Mouse (Mus musculus): ENCODE results near the gene Dpf3.

Gene Dpf3

DNA sequence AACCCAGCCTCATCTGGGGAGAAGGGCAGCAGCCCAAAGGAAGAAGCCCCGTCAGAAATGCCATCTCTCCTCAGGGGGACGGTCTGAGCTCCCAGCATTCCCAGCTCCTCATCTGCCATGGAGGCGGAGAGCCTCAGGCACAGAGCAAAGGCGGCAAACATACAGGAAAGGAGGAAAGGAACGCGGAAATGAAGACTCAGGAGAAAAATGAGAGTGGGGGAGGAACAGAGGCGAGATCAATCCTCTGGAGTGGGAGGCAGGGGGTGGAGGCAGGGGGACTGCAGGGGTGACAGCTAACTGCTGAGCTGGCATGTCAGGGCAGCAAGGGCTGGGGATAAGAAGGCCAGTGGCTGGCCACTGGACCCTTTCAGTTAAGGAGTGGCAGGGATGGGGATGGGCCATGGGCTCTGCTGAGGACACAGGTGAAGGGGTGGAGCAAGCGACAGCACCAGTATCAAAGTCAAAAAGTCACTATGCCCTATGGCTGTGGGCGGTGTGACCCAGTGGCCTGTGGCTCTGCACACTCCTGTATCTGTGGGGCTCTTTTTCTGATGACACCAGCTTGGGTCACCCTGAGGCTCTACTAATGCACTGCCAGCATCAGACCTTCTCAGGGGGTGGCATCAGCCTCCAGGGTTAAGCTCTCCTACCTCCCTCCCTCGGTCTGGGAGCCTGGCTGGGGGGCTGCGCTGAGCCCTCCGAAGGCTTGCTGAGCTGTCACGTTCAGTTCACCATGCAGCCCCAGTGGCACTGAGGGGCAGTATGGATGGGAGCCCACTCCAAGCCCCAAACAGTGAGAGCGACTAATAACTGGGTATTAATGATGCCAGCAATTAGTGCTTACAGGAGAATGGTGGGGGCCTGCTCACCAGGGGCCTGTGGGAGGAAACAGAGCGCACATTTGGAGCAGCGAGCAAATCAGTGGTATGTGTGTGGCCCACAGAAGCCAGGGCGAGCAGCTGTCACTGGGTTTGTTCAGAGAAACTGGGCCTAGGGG is 200.7 kb downstream of the Dpf3 start:
- no peak for DNase-seq (ENCODE audit: low spot score)

DNA sequence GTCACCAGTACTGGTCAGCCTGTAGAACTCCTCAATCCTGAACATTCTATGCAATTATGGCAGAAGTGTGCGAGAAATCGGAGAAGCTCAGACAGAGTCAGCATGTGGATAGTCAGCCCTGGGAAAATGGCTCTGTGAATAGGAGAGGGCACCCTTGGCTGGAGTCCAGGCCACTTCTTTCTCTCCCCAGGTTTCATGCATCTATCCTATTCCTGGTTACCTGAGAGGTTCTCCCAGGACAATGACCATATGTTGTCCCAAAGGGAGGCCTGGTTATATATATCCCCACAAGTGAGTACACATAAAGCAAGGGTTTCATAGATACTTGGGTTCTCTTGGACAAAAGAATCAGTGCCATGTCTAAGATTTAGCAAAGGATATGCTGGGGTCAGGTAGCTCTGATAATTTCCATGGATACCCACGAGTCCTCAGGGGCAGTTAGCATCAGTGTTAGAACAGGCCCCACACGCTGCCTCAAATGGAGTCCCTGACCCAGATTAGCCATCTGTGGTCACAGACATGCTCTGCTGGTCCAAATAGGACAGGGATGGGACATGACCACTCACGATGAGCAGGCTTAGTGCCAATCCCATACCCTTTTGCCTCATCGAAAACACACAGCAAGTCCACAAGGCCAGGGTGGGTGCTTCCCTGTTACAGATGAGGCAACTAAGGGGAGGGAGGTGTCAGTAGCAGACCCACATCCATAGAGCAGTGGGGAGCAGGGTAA is 203.8 kb downstream of the Dpf3 start:
- no peak for DNase-seq (ENCODE audit: low spot score)

- DNase-seq (ENCODE audit: low spot score) = no peak
These were observed 209.7 kb downstream of the Dpf3 start for GRCm38 (mm10) chr12:83277537-83278441.

DNA sequence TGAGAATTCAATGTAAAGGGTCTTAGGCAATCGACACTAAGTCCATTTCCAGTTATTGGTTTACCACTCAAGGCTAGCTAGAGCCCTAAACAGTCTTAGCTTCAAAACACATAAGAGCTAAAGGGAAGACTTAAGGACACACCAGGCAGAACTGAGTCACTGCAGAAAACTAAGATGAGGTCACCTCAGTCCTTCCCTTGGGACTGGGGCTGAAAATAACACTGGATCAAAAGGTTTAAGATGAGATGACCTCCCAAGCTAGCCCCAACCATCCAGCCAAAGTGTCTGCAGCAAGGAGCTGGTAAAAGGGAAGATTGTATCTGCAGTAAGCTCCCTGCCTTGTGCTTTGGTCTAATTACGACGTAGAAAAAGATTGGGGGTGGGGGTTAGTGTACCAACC is 216.3 kb downstream of the Dpf3 start:
- DNase-seq (ENCODE audit: low spot score) = no peak

DNA sequence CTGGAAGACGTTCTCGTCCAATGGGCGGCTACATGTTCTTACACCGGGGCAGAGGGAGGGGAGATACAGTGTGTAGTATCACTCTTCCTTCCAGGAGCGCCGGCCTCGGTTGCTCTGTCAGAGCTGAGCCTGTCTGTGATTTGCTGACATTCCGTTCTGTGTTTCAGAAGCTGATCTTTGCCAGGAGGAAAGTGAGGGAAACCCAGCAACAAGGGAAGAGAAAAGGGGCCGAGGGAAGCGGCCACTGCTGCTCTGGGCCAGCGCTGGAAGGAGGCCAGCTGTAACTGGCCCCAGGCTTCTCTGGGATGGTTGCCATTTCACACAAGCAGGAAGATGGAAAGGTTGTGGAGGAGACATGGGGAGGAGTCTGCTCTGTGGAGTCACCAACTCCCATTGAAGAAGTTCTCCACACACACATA is 219.0 kb downstream of the Dpf3 start:
- no peak for DNase-seq (ENCODE audit: low spot score)

DNA sequence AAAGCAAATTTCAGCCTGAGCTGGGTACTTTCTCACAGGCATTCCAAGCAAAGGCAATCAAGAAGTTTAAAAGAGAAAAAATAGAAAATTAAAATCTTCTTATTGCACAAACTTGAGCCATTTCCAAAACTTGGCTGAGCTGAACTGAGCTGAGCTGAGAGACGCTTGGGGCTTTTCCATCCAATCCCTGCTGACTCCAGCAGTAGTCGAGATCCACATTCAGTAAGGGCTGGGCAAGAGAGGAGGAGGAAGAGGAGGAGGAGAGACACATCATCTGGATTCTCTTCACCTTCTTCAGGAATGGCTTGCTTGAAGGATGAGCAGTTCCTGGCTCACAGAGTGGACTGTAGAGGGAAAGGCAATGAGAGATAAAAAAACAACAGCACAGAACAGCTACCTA is 227.0 kb downstream of the Dpf3 start:
- DNase-seq (ENCODE audit: low spot score) = no peak

DNA sequence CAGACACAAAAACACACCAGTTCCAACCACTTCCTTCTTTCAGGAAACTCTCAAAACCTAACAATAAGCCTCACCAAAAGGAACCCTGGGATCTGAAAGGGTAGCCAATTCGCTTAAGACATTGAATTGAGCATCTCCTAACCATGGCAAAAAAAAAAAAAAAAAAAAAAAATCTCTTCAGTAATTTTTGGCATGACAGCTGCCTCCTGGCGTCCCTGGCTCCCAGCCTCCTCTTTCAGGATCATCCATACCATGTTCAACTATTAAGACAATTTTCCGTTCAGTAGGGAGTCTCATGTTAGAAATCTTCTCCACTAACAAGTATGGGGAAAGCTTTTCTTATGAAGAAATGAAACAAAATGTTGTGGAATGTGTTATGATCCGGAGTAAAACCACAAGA is 233.1 kb downstream of the Dpf3 start:
- no peak for DNase-seq (ENCODE audit: low spot score)

DNA sequence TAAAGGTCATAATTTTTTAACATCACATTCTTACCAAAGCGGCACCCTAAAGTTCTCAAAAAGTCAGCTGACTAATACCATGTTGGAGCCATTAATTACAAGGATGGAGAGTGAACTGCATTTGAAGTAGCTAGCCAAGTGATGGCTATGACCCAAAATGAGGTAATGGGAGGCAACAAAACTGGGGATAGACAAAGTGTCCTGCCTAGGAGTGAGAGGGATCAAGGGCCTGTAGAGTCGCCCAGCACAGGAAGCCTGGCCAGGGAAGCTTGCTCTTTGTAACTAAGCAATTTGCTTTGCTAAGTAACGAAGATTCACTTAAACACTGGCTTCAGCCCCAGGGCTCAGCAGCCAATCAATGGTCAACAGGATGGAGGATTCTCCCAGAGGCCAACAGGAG is 238.4 kb downstream of the Dpf3 start:
- DNase-seq (ENCODE audit: low spot score) = no peak

DNA sequence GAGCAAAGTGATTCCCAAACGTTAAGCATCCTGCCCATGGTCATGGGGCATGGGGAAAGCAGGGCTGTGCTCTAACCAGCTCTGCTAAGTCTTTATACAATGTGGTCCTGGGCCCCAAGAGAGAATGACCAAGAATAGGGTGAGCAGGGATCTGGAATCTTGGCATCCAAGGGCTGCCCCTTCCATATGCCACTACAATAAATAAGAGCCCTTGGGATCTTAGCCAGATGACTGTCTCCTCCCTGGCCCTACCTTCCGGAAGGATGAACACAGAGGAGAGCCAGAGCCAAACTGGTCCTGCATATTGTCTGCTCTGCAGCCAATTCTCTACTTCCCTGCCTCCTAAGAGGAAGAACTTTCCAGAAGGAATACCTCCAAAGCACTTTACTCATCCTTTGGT is 238.9 kb downstream of the Dpf3 start:
- no peak for DNase-seq (ENCODE audit: low spot score)

GRCm38 (mm10) chr12:83247669-83248068 is 239.8 kb downstream of the Dpf3 start:
- no peak for DNase-seq (ENCODE audit: low spot score)

- no peak for DNase-seq (ENCODE audit: low spot score)
These were observed 246.5 kb downstream of the Dpf3 start for GRCm38 (mm10) chr12:83241022-83241421.

GRCm38 (mm10) chr12:83240571-83240970 is 246.9 kb downstream of the Dpf3 start:
- no peak for DNase-seq (ENCODE audit: low spot score)

GRCm38 (mm10) chr12:83235781-83236180 is 251.7 kb downstream of the Dpf3 start:
- DNase-seq (ENCODE audit: low spot score) = no peak

DNA sequence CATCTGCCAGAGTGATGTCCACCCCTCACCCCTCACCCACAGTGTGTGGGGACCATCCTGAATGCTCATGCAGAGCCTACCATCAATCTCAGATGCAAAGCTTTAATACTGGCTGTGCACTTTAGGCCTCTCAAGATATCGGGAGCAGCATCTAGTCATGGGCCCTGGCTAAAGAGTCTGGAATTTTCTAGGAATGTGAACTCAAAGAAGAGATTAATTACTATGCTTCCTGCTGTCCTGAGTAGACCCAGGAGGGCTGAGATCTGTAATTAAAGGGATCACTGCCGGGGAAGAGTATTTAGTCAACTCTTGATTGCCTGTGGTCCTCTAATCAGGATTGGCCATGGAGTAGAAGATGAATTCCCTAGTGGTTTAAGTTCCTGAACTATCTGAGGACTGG is 252.5 kb downstream of the Dpf3 start:
- no peak for DNase-seq (ENCODE audit: low spot score)

DNA sequence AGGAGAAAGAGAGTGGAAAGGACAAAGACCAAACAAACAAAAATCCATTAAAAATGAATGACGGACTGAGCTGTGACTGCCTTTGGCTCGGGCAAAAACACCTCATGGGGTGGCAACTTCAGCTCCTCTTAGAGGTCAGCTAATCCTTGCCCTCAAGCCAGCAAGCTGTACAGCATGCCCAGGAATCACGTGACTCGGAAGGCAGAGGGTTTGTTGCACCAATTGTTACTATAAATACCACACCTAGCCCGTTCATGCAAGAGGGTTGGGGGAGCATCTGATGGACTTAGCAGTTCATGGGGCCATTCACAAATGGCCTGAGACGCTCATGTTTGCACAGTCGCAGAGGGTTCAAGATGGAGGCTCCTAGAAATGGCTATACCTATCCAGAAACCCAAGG is 253.9 kb downstream of the Dpf3 start:
- DNase-seq (ENCODE audit: low spot score) = no peak

- DNase-seq (ENCODE audit: low spot score) = no peak
These were observed 254.6 kb downstream of the Dpf3 start for GRCm38 (mm10) chr12:83232916-83233315.

DNA sequence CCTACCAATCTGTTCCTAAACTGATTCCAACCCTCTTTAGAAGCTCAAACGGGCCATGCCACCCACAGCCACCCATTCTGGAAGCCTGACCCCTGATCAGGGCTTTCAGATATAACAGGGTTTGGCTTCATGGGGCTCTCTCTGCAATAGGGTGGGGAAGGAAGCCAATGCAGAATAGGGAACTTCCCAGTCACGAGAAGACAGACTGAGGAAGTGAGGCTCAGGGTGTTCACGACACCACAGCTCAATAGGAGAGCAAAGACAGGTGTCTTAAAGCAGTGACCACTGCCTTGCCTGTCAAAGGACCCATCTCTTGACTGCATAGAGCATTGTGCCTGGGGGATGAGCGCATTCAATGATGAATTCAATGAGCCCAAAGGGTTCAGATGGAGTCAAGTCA is 256.3 kb downstream of the Dpf3 start:
- DNase-seq (ENCODE audit: low spot score) = no peak

GRCm38 (mm10) chr12:83229683-83230082 is 257.8 kb downstream of the Dpf3 start:
- no peak for DNase-seq (ENCODE audit: low spot score)

GRCm38 (mm10) chr12:83227014-83227413 is 260.5 kb downstream of the Dpf3 start:
- DNase-seq (ENCODE audit: low spot score) = no peak

- DNase-seq (ENCODE audit: low spot score) = no peak
These were observed 266.6 kb downstream of the Dpf3 start for GRCm38 (mm10) chr12:83220964-83221363.

- DNase-seq (ENCODE audit: low spot score) = no peak
These were observed 273.6 kb downstream of the Dpf3 start for GRCm38 (mm10) chr12:83213879-83214341.

DNA sequence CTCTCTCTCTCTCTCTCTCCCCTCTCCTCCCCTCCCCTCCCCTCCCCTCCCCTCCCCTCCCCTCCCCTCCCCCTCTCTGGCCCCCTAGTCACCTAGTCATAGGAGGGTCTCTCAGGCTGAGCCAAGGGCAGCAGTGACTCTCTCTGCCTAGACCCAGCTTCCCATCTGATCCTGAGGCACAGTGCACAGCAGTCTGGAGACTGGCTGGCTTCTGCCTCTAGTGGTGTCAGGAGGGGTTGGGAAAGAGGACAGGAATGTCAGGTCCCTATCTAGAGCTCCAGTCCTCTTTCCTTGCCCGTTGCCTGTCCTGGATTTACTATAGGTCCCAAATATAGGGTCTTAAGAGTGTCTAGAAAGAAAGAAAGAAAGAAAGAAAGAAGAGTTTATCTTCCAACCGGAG is 275.5 kb downstream of the Dpf3 start:
- DNase-seq (ENCODE audit: low spot score) = no peak

All from layer of hippocampus, adult 9-10 months (tissue).